Mouse (Mus musculus) retina, postnatal 1 day (tissue): ENCODE measurements around the gene Krtap2-4.

Experiments used
- DNase-seq: peaks from one replicate; pipeline ENCODE4 v3.0.0-alpha.2; 2012

Krtap2-4 gene

GRCm38 (mm10) chr11:99581564-99581963 is 33.1 kb downstream of the Krtap2-4 start:
- DNase-seq: no peak

DNA sequence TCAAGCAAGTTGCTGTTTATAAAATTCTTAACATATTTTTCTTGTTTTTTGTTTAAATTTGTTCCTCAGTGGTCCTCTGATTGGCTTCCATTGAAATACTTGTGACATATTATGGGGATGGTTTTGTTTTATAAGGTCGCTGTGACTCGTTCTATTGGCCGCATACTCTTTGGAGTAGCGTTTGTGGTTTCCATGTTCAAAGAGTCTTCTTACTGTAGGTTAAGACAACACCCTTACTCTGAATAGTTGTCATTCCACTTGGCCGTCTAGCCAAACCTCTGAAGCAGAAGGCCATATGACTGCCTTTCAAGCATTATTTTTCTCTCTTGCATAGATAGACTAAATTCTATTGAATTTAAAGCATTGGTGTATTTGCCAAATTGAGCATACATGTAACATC is 33.6 kb downstream of the Krtap2-4 start:
- DNase-seq: no peak

GRCm38 (mm10) chr11:99580636-99581035 is 34.0 kb downstream of the Krtap2-4 start, which contains the start of gene Krtap1-5:
Gene Krtap1-5, minus strand, starts transcription at chr11:99581016.
- DNase-seq: no peak

- peak; percentile 85 for DNase-seq
Observed at GRCm38 (mm10) chr11:99574106-99574505, 40.5 kb downstream of the Krtap2-4 start.

GRCm38 (mm10) chr11:99573164-99573563 is 41.5 kb downstream of the Krtap2-4 start:
- DNase-seq: no peak

DNA sequence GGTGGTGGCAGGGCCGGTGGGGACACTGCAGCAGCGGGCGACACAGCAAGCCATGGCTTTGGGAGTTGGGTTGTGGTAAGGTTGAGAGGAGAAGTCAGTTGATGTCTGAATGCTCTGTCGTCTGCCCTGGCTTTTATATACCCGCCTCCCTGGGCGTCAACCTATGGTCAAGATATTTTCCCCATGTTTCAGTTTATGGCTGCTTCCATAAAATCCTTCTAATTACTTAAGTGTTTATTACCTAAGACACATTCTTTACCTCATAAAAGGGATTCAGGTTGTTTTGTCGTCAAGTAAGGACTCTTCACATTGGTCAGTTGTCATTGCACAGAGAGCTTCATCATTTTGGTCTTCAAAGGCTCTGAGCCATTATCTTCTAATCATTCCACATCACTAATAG is 48.1 kb downstream of the Krtap2-4 start, which contains the start of gene Krtap3-1:
Gene Krtap3-1, minus strand, starts transcription at position 101 of the 400 bp plus-strand sequence.
- no peak for DNase-seq
